Mouse (Mus musculus) E14TG2a.4 (cell line): ENCODE results near the gene Zfp146.

Source experiments
- CTCF ChIP-seq: conservative IDR thresholded peaks from 2 replicates; pipeline ENCODE4 v1.5.1; 2014; ENCODE audit warnings: low read length
- NANOG ChIP-seq: IDR thresholded peaks from 2 replicates; pipeline ENCODE4 v1.6.1; 2014; ENCODE audit warnings: borderline replicate concordance, low read length, mixed read lengths
- POU5F1 ChIP-seq: IDR thresholded peaks from 2 replicates; pipeline ENCODE4 v1.6.1; 2014; ENCODE audit warnings: low read length, borderline replicate concordance

DNA sequence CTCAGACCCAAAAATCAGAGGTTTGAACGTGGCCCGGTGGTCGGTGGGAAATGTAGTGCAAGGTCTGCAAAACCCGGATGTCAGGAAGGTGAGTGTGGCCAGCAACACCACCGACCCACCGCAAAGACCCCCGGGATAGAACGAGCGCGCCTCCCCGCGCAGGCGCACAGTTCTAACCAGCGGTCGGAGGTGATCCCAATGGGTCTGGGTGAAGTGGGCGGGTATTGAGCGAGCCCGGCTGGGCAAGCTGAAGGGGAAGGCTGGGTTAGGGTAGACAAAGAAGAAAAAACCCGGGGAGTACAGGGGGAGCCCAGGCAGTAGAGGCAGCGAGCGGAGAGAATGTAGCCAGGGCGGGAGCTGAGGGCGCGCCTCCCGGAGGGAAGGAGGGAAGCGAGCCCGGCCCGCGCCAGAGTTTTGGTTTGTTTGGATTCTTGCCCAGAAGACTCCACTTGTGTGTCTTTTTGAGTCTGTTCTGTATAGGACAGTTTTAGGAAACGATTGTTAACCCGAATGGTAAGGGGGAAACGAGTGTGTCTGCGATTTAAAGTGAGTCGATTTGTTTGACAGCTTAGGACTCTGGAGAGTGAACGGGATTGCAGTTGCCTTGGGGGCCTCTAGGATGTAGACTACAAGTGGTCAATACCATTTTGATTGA lies 25.9 kb downstream of the Zfp146 start:
- TF ChIP-seq CTCF: 0 out of 2 replicates have a peak, but pooled peaks have one; percentile 29
- TF ChIP-seq POU5F1: no peak
- no peak for TF ChIP-seq NANOG
